Mouse (Mus musculus) splenic B cell, adult 2 months (primary cell): ENCODE results near the gene Clec4a2.
"Not testable (repeated sequence)": the region's sequence is repeated elsewhere in the genome, so short reads cannot be mapped to it uniquely, and the experiment has no call there.

ENCODE experiments used
- DNase-seq: peaks from one replicate; pipeline ENCODE4 v3.0.0-alpha.2; 2011; ENCODE audit warnings: low read depth, low spot score
- H3K27me3 ChIP-seq: 2 replicates; pipeline ENCODE4 v1.6.1; 2012; ENCODE audit warnings: mild to moderate bottlenecking, low read length, moderate library complexity, mixed read lengths; ENCODE audit not compliant: control insufficient read depth, poor library complexity, insufficient read depth, severe bottlenecking
- H3K36me3 ChIP-seq: 2 replicates; pipeline ENCODE4 v1.6.1; 2012; ENCODE audit warnings: mild to moderate bottlenecking, low read length, moderate library complexity, mixed read lengths; ENCODE audit not compliant: control insufficient read depth, poor library complexity, insufficient read depth, severe bottlenecking

The Clec4a2 gene

GRCm38 (mm10) chr6:123106128-123106527 lies at the start of gene Clec4a2:
Clec4a2 (plus strand) TSS chr6:123106428.
- not testable (repeated sequence) for H3K27me3 ChIP-seq, DNase-seq, H3K36me3 ChIP-seq

- Histone ChIP-seq H3K27me3 (no peaks in the 10 kb centered on the region), H3K36me3 (no peaks in the 10 kb centered on the region)
- no peak for DNase-seq
These were observed 10.9 kb upstream of the Clec4a2 start for GRCm38 (mm10) chr6:123095125-123095843.

- peak; percentile 5 for DNase-seq
- no peaks in the 10 kb centered on the region for H3K36me3 ChIP-seq
These were observed 17.0 kb downstream of the Clec4a2 start for GRCm38 (mm10) chr6:123123195-123123594.

GRCm38 (mm10) chr6:123127173-123127572 lies 20.9 kb downstream of the Clec4a2 start:
- Histone ChIP-seq H3K36me3 (no peaks in the 10 kb centered on the region), H3K27me3 (no peaks in the 10 kb centered on the region)
- DNase-seq: no peak

More at GRCm38 (mm10) chr6:123123195-123123594, 17.0 kb downstream of the Clec4a2 start:
- H3K27me3 ChIP-seq: no peaks in the 10 kb centered on the region

- H3K27me3 ChIP-seq, H3K36me3 ChIP-seq, DNase-seq: not testable (repeated sequence)
These were observed 31.7 kb downstream of the Clec4a2 start for GRCm38 (mm10) chr6:123137766-123138526.

GRCm38 (mm10) chr6:123170106-123170505 lies 63.9 kb downstream of the Clec4a2 start:
- Histone ChIP-seq H3K36me3 (no peaks in the 10 kb centered on the region), H3K27me3 (no peaks in the 10 kb centered on the region)
- DNase-seq: no peak

GRCm38 (mm10) chr6:123171040-123171439 lies 64.8 kb downstream of the Clec4a2 start:
- Histone ChIP-seq H3K36me3 (no peaks in the 10 kb centered on the region), H3K27me3 (no peaks in the 10 kb centered on the region)
- DNase-seq: no peak

GRCm38 (mm10) chr6:123172593-123172992 lies 66.4 kb downstream of the Clec4a2 start, which contains the start of gene Clec4b2:
Clec4b2 (plus strand) TSS chr6:123172893.
- no peaks in the 10 kb centered on the region for H3K27me3 ChIP-seq
- H3K36me3 ChIP-seq: no peaks in the 10 kb centered on the region
- no peak for DNase-seq

GRCm38 (mm10) chr6:123175549-123175948 lies 69.3 kb downstream of the Clec4a2 start:
- DNase-seq: no peak
- Histone ChIP-seq H3K36me3 (no peaks in the 10 kb centered on the region), H3K27me3 (no peaks in the 10 kb centered on the region)

GRCm38 (mm10) chr6:123184862-123185261 lies 78.6 kb downstream of the Clec4a2 start:
- H3K27me3 ChIP-seq, H3K36me3 ChIP-seq: not testable (repeated sequence)
- peak; percentile 3 for DNase-seq
